Mouse (Mus musculus) embryonic facial prominence, embryonic 11.5 days (tissue): Measurements from ENCODE around the gene Usp43. TPM values are rescaled to one million over a fixed set of nuclear protein-coding genes. Genes with fewer than 3 reads are reported as not detected.

ENCODE experiments used
- ATAC-seq: fragments of 200-750 bp; cut with Nextera tagmentation; replicated peaks from 2 replicates; pipeline ENCODE4 v1.8.0; 2017; ENCODE audit warnings: low read depth; ENCODE audit not compliant: insufficient number of reproducible peaks, low FRiP score, low TSS enrichment
- DNase-seq: peaks from one replicate; pipeline ENCODE4 v3.0.0-alpha.2; 2015; ENCODE audit warnings: low spot score
- H3K27ac ChIP-seq: fragments of 300-500 bp; sonication (generic); replicated peaks from 2 replicates; pipeline ENCODE4 v1.5.1; 2014; ENCODE audit warnings: mild to moderate bottlenecking, low read depth, low read length, control low read depth
- H3K27me3 ChIP-seq: fragments of 300-500 bp; sonication (generic); 2 replicates; pipeline ENCODE4 v1.6.1; 2014; ENCODE audit warnings: mild to moderate bottlenecking, low read length, moderate library complexity, mixed read lengths; ENCODE audit not compliant: control insufficient read depth, insufficient read depth
- H3K36me3 ChIP-seq: fragments of 300-500 bp; sonication (generic); replicated peaks from 2 replicates; pipeline ENCODE4 v1.6.1; 2014; ENCODE audit warnings: low read depth, mild to moderate bottlenecking, low read length, moderate library complexity, mixed read lengths; ENCODE audit not compliant: control insufficient read depth, insufficient read depth
- H3K4me1 ChIP-seq: fragments of 300-500 bp; sonication (generic); 2 replicates; pipeline ENCODE4 v1.6.1; 2014; ENCODE audit warnings: low read length, mixed read lengths; ENCODE audit not compliant: control insufficient read depth, insufficient read depth
- H3K4me2 ChIP-seq: fragments of 300-500 bp; sonication (generic); 2 replicates; pipeline ENCODE4 v1.6.1; 2014; ENCODE audit warnings: low read depth, mild to moderate bottlenecking, control low read depth, low read length, moderate library complexity
- H3K4me3 ChIP-seq: fragments of 300-500 bp; sonication (generic); 2 replicates; pipeline ENCODE4 v1.5.1; 2014; ENCODE audit warnings: low read depth, low read length, control low read depth
- H3K9ac ChIP-seq: fragments of 300-500 bp; sonication (generic); replicated peaks from 2 replicates; pipeline ENCODE4 v1.6.1; 2014; ENCODE audit warnings: mild to moderate bottlenecking, control low read depth, low read length
- H3K9me3 ChIP-seq: fragments of 300-500 bp; sonication (generic); replicated peaks from 2 replicates; pipeline ENCODE4 v1.6.1; 2016; ENCODE audit warnings: mild to moderate bottlenecking, low read length, inconsistent platforms, mixed read lengths; ENCODE audit not compliant: control insufficient read depth
- WGBS: fragments of 180-500 bp; shearing (Covaris S2); extraction: QIAGEN DNeasy Blood & Tissue Kit; methylation state at CpG from one replicate; pipeline ENCODE4 v1.1.7; 2014; 5-methylcytosine and 5-hydroxymethylcytosine counted together
- polyA plus RNA-seq: library from polyadenylated mRNA; unstranded; fragments of >200 nt; fragmentation: Nextera tagmentation; extraction: Ambion mirVana; gene quantifications from 2 replicates; pipeline ENCODE4 v1.2.1, GENCODE M21; 2014

Usp43 gene
- polyA plus RNA-seq, 1 experiment from 2014 or later = 0.70 TPM

- Histone ChIP-seq H3K4me2 (no peak overlapping the region), H3K27ac (no peak overlapping the region), H3K9ac (no peak overlapping the region), H3K4me3 (no peak overlapping the region), H3K27me3 (no peaks in the 10 kb centered on the region), H3K4me1 (no peaks in the 10 kb centered on the region), H3K36me3 (no peaks in the 10 kb centered on the region), H3K9me3 (no peaks in the 10 kb centered on the region)
- DNase-seq = no peak
- WGBS = 40% methylated on average over 5 of the region's 5 CpGs
- no peak for ATAC-seq
Measured at GRCm38 (mm10) chr11:67851770-67852169, 70.2 kb downstream of the Usp43 start.

- 80% methylated on average over 4 of the region's 4 CpGs for WGBS
- Histone ChIP-seq H3K27ac (no peak overlapping the region), H3K4me2 (no peak overlapping the region), H3K36me3 (no peaks in the 10 kb centered on the region), H3K9me3 (no peaks in the 10 kb centered on the region), H3K4me3 (no peak overlapping the region), H3K9ac (no peak overlapping the region), H3K27me3 (no peaks in the 10 kb centered on the region), H3K4me1 (no peaks in the 10 kb centered on the region)
- ATAC-seq (no peak), DNase-seq (no peak)
Measured at GRCm38 (mm10) chr11:67845193-67845592, 76.8 kb downstream of the Usp43 start.

DNA sequence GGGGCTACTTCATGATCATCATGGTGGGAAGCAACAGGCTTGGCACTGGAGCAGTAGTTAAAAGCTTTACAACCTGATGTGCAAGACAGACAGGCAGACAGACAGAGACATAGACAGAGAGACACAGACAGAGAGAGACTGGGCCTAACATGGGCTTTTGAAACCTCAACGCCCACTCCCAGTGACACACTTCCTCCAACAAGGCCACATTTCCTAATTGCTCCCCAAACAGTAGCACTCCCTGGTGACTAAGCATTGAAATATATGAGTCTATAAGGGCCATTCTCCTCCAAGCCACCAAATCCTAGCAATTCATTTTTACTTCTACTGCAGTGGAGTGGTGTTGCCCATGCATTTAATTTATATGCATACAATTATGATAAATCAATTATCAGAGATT lies 82.1 kb downstream of the Usp43 start:
- DNase-seq = no peak
- Histone ChIP-seq H3K36me3 (no peaks in the 10 kb centered on the region), H3K4me1 (no peaks in the 10 kb centered on the region), H3K27ac (no peak overlapping the region), H3K9me3 (no peaks in the 10 kb centered on the region), H3K4me2 (no peak overlapping the region), H3K27me3 (no peaks in the 10 kb centered on the region), H3K4me3 (no peak overlapping the region), H3K9ac (no peak overlapping the region)
- no peak for ATAC-seq
- WGBS = 89% methylated on average over 1 of the region's 1 CpGs

DNA sequence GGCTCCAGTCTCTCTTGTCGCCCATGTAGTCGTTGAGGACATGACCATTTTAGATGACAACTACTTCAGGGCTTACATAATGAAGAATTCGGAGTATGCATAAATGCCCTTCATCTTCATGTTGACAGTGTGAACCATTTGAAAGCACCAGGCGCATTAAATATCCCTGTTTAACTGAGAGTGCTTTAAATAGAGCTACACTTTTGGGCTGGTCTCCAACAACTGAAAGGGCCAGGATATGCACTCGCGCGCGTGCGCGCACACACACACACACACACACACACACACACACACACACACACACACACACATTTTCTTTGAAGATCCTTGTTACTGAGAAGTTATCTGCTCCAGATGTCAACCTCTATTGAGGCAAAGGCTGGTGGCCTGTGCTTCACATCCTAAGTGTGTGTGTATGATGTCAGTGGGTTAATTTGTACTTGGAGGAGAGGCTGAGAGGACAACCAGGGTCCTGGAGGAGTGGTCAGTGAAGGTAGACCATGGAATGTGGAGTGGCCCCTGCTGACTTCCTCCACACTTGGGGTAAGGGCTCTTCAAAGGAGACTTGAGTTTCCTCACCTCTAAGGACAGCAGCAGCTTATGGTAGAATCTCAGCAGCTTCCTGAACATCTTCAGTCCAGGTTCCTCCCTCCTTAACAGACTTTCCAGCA lies 86.4 kb downstream of the Usp43 start:
- Histone ChIP-seq H3K9ac (no peak overlapping the region), H3K27me3 (no peaks in the 10 kb centered on the region), H3K4me2 (no peak overlapping the region), H3K4me3 (no peak overlapping the region), H3K4me1 (no peaks in the 10 kb centered on the region), H3K36me3 (no peaks in the 10 kb centered on the region), H3K27ac (no peak overlapping the region), H3K9me3 (no peaks in the 10 kb centered on the region)
- DNase-seq = no peak
- 90% methylated on average over 10 of the region's 10 CpGs for WGBS
- no peak for ATAC-seq

GRCm38 (mm10) chr11:67831820-67832219 lies 90.1 kb downstream of the Usp43 start:
- H3K4me3 ChIP-seq = no peak overlapping the region
- 75% methylated on average over 5 of the region's 5 CpGs for WGBS
- no peak overlapping the region for H3K9ac ChIP-seq
- no peaks in the 10 kb centered on the region for H3K4me1 ChIP-seq
- no peaks in the 10 kb centered on the region for H3K36me3 ChIP-seq
- H3K27me3 ChIP-seq = no peaks in the 10 kb centered on the region
- ATAC-seq = no peak
- DNase-seq = no peak
- H3K27ac ChIP-seq = no peak overlapping the region
- no peak overlapping the region for H3K4me2 ChIP-seq
- H3K9me3 ChIP-seq = no peaks in the 10 kb centered on the region

GRCm38 (mm10) chr11:67829530-67829929 lies 92.4 kb downstream of the Usp43 start:
- Histone ChIP-seq H3K9me3 (no peaks in the 10 kb centered on the region), H3K27ac (no peak overlapping the region), H3K4me1 (no peaks in the 10 kb centered on the region), H3K9ac (no peak overlapping the region), H3K27me3 (no peaks in the 10 kb centered on the region), H3K4me2 (no peak overlapping the region), H3K4me3 (no peak overlapping the region), H3K36me3 (no peaks in the 10 kb centered on the region)
- DNase-seq (no peak), ATAC-seq (no peak)
- 70% methylated on average over 6 of the region's 6 CpGs for WGBS

DNA sequence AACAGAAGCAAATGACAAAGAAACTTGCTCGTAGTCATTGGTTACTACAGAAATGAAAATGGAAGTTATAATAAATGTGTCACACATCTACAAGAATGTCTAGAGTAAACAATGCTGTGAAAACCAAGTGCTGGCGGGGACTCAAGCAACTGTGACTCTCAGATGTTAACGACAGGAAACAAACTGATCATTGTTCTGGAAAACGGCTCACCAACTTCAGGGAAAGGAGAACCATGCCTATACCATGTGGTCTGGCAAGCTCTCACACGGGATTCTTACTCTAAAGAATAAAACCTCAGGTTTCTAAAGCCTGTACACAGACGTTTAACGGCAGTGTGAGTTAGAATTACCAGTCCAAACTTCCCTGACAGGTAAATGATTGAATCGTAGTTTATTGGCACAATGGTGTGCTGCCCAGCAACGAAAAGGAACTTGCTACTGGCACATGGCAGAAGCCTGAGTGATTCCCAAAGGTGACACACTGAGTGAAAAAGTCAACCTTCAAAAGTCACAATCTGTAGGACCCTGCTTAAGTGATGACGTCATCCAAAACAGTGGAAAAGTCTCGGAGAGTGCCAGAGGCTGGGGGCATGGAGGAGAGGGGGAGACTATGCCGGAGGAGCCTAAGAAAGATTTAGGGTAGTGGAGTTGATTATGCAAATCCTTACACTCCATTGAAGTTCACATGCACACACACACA lies 93.4 kb downstream of the Usp43 start:
- Histone ChIP-seq H3K4me1 (no peaks in the 10 kb centered on the region), H3K36me3 (no peaks in the 10 kb centered on the region), H3K4me2 (no peak overlapping the region), H3K9ac (no peak overlapping the region), H3K9me3 (no peaks in the 10 kb centered on the region), H3K27ac (no peak overlapping the region), H3K27me3 (no peaks in the 10 kb centered on the region), H3K4me3 (no peak overlapping the region)
- no peak for ATAC-seq
- DNase-seq = no peak
- 45% methylated on average over 12 of the region's 12 CpGs for whole genome bisulfite sequencing

- H3K36me3 ChIP-seq = no peaks in the 10 kb centered on the region
- 90% methylated on average over 6 of the region's 6 CpGs for WGBS
- H3K9ac ChIP-seq = no peak overlapping the region
- H3K4me1 ChIP-seq = no peaks in the 10 kb centered on the region
- no peak overlapping the region for H3K4me2 ChIP-seq
- ATAC-seq (no peak), DNase-seq (no peak)
- H3K27me3 ChIP-seq = no peaks in the 10 kb centered on the region
- H3K9me3 ChIP-seq = no peaks in the 10 kb centered on the region
- no peak overlapping the region for H3K4me3 ChIP-seq
- no peak overlapping the region for H3K27ac ChIP-seq
Measured at GRCm38 (mm10) chr11:67821560-67821959, 100.4 kb downstream of the Usp43 start.
